Mouse (Mus musculus): Measurements from ENCODE around the gene Bank1.

- TF ChIP-seq GATA1 (IDR thresholded peaks at IDR 0.05; ENCODE audit: borderline replicate concordance, low read length) (no peak), CTCF (IDR thresholded peaks at IDR 0.05; ENCODE audit: low read depth, low read length) (no peak), POLR2AphosphoS5 (IDR thresholded peaks at IDR 0.05; ENCODE audit: insufficient replicate concordance, low read depth, low read length) (no peak)
Measured at GRCm38 (mm10) chr3:136257761-136258160, 68.1 kb downstream of the Bank1 start.
